Mouse (Mus musculus): ENCODE measurements around the gene Plekhg1. TPM values are rescaled to one million over a fixed set of nuclear protein-coding genes. Genes with fewer than 3 reads are reported as not detected.
A peak's percentile ranks its signal among the peaks of the same experiment; 100 is the strongest.

Plekhg1 gene
- polyA plus RNA-seq, 1 experiment from 2014 or later = 12.7 TPM

GRCm38 (mm10) chr10:3997851-3998426 is 257.8 kb downstream of the Plekhg1 start:
- no peak for DNase-seq (ENCODE audit: low spot score)
- WGBS = 85% methylated on average over 7 of the region's 7 CpGs
- Histone ChIP-seq H3K4me1 (ENCODE audit: control insufficient read depth, insufficient read depth, low read length) (no peaks in the 10 kb centered on the region), H3K4me3 (ENCODE audit: low read depth, low read length) (no peak overlapping the region), H3K36me3 (ENCODE audit: control insufficient read depth, insufficient read depth, low read length) (no peaks in the 10 kb centered on the region), H3K27ac (ENCODE audit: low read depth, low read length) (no peak overlapping the region), H3K4me2 (ENCODE audit: low read depth) (no peak overlapping the region), H3K9ac (ENCODE audit: low read length) (no peak overlapping the region), H3K27me3 (ENCODE audit: control insufficient read depth, insufficient read depth, low read length) (no peaks in the 10 kb centered on the region), H3K9me3 (ENCODE audit: control insufficient read depth, low read length) (no peaks in the 10 kb centered on the region)
- no peak for ATAC-seq (ENCODE audit: insufficient read depth, low FRiP score, low TSS enrichment)

DNA sequence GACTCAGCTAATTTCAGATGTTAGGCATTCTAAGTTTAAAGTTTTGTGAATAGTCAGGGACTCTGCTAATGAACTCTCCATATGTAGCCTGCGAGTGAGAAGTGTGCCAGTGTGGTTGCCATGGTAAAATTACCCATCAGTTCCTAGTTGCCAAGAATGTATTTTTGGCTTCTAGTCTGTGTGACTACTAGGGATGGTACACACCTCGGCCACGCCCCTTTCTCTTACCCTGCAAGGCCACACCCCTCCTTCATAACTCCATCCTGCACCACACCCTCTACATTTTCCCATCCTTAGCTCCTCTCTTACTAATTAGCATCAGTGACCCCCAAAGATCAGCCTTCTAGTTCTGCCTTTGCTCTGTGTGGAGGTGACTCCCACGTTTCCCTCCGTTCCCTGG is 262.5 kb downstream of the Plekhg1 start:
- WGBS = 92% methylated on average over 5 of the region's 5 CpGs
- DNase-seq (ENCODE audit: low spot score) = no peak
- Histone ChIP-seq H3K36me3 (ENCODE audit: control insufficient read depth, insufficient read depth, low read length) (no peaks in the 10 kb centered on the region), H3K4me1 (ENCODE audit: control insufficient read depth, insufficient read depth, low read length) (no peaks in the 10 kb centered on the region), H3K4me3 (ENCODE audit: low read depth, low read length) (no peak overlapping the region), H3K4me2 (ENCODE audit: low read depth) (no peak overlapping the region), H3K9me3 (ENCODE audit: control insufficient read depth, low read length) (no peaks in the 10 kb centered on the region), H3K27me3 (ENCODE audit: control insufficient read depth, insufficient read depth, low read length) (no peaks in the 10 kb centered on the region), H3K27ac (ENCODE audit: low read depth, low read length) (no peak overlapping the region), H3K9ac (ENCODE audit: low read length) (no peak overlapping the region)
- peak; percentile 6; the same call in 1 of the 2 replicates for ATAC-seq (ENCODE audit: insufficient read depth, low FRiP score, low TSS enrichment)

- no peak overlapping the region for H3K9ac ChIP-seq (ENCODE audit: low read length)
- no peak overlapping the region for H3K4me3 ChIP-seq (ENCODE audit: low read depth, low read length)
- WGBS = 84% methylated on average over 7 of the region's 7 CpGs
- ATAC-seq (ENCODE audit: insufficient read depth, low FRiP score, low TSS enrichment) (no peak), DNase-seq (ENCODE audit: low spot score) (no peak)
- H3K36me3 ChIP-seq (ENCODE audit: control insufficient read depth, insufficient read depth, low read length) = no peaks in the 10 kb centered on the region
- no peak overlapping the region for H3K4me2 ChIP-seq (ENCODE audit: low read depth)
- no peaks in the 10 kb centered on the region for H3K27me3 ChIP-seq (ENCODE audit: control insufficient read depth, insufficient read depth, low read length)
- no peak overlapping the region for H3K27ac ChIP-seq (ENCODE audit: low read depth, low read length)
- H3K4me1 ChIP-seq (ENCODE audit: control insufficient read depth, insufficient read depth, low read length) = no peaks in the 10 kb centered on the region
- H3K9me3 ChIP-seq (ENCODE audit: control insufficient read depth, low read length) = no peaks in the 10 kb centered on the region
These were observed 265.0 kb downstream of the Plekhg1 start for GRCm38 (mm10) chr10:4005191-4005590.

DNA sequence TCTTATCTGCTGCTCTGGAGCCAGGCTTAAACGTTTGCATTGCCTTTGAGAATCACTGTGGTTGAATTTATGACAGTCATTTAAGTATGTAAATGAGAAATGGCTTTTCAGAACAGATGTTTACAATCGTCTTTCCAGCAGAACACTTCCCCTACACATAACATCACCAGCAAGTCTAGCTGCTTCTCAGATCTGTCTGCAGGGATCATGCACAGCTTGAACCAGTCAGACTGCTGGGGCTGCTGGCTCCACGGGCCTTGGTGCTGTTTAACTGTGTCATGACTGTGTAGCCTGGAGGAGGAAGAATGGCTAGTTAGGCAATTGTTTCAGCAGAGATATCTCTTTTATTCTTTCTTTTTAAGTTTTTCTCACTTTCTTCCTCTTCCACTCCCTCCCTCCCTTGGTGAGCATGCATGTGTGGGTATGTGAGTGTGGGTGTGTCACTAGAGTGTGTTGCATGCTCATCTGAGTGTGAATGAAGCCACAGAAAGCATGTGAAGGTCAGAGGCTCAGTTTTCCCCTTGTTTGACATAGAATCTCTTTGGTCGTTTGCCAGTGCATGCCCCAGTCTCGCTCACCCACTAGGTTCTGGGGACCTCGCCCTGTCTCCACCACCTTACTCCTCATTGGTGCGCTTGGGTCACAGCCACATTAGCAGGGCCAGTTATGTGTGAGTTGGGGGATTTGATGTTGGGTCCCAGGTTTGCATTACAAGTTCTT is 266.3 kb downstream of the Plekhg1 start:
- Histone ChIP-seq H3K4me1 (ENCODE audit: control insufficient read depth, insufficient read depth, low read length) (no peaks in the 10 kb centered on the region), H3K36me3 (ENCODE audit: control insufficient read depth, insufficient read depth, low read length) (no peaks in the 10 kb centered on the region), H3K9ac (ENCODE audit: low read length) (no peak overlapping the region), H3K9me3 (ENCODE audit: control insufficient read depth, low read length) (no peaks in the 10 kb centered on the region), H3K4me3 (ENCODE audit: low read depth, low read length) (no peak overlapping the region), H3K27me3 (ENCODE audit: control insufficient read depth, insufficient read depth, low read length) (no peaks in the 10 kb centered on the region), H3K27ac (ENCODE audit: low read depth, low read length) (no peak overlapping the region), H3K4me2 (ENCODE audit: low read depth) (no peak overlapping the region)
- ATAC-seq (ENCODE audit: insufficient read depth, low FRiP score, low TSS enrichment) (no peak), DNase-seq (ENCODE audit: low spot score) (no peak)
- 60% methylated on average over 7 of the region's 7 CpGs for WGBS

Other genes starting within 250 kb of the Plekhg1 start
- gene Iyd, start 200.1 kb upstream of the Plekhg1 start, polyA plus RNA-seq (2014; fragmentation: Nextera tagmentation; extraction: Ambion mirVana) = 0.24 TPM in 1 of 2 replicates, not detected in the other
- gene Mthfd1l, start 232.8 kb downstream of the Plekhg1 start, polyA plus RNA-seq (2014; fragmentation: Nextera tagmentation; extraction: Ambion mirVana) = 13.5 and 14.7 TPM in 2 replicates